Mouse (Mus musculus): ENCODE results near the gene Gramd2. TPM values are rescaled to one million over a fixed set of nuclear protein-coding genes. Genes with fewer than 3 reads are reported as not detected.

Gene Gramd2
- total RNA-seq (2021), result 0.26 and 0.52 TPM in 2 replicates
- long read RNA-seq, experiment 1, partial matches to known transcripts, result 0 of 1 reads
- long read RNA-seq, experiment 1, other reads (novel, unspliced or antisense), result 1 of 1 reads
- long read RNA-seq, experiment 2, result 0 reads

GRCm38 (mm10) chr9:59679678-59680533 is at the start of gene Gramd2:
Gramd2 (plus strand) TSS chr9:59680144.
- peak; percentile 92 for DNase-seq

GRCm38 (mm10) chr9:59638372-59638771 is 41.6 kb upstream of the Gramd2 start:
- DNase-seq, result no peak

- DNase-seq, result no peak
Measured at GRCm38 (mm10) chr9:59639936-59640335, 40.0 kb upstream of the Gramd2 start.

- no peak for DNase-seq
Measured at GRCm38 (mm10) chr9:59641320-59641719, 38.6 kb upstream of the Gramd2 start.

GRCm38 (mm10) chr9:59649911-59650310 is 30.0 kb upstream of the Gramd2 start:
- no peak for DNase-seq

GRCm38 (mm10) chr9:59653371-59653770 is 26.6 kb upstream of the Gramd2 start:
- peak; percentile 46 for DNase-seq

- DNase-seq, result no peak
Measured at GRCm38 (mm10) chr9:59654450-59654983, 25.4 kb upstream of the Gramd2 start.

- DNase-seq, result peak; percentile 97
Measured at GRCm38 (mm10) chr9:59655958-59656634, 23.8 kb upstream of the Gramd2 start, which contains the start of gene Pkm. Pkm (plus strand) TSS chr9:59656368.

- peak; percentile 87 for DNase-seq
Measured at GRCm38 (mm10) chr9:59656635-59657617, 23.0 kb upstream of the Gramd2 start.

- DNase-seq, result no peak
Measured at GRCm38 (mm10) chr9:59658146-59658545, 21.8 kb upstream of the Gramd2 start.

GRCm38 (mm10) chr9:59659036-59660026 is 20.6 kb upstream of the Gramd2 start:
- DNase-seq, result peak; percentile 89

- peak; percentile 68 for DNase-seq
Measured at GRCm38 (mm10) chr9:59660421-59660820, 19.5 kb upstream of the Gramd2 start.

- DNase-seq, result peak; percentile 14
Measured at GRCm38 (mm10) chr9:59661298-59661975, 18.5 kb upstream of the Gramd2 start.

- peak; percentile 24 for DNase-seq
Measured at GRCm38 (mm10) chr9:59663226-59663625, 16.7 kb upstream of the Gramd2 start.

GRCm38 (mm10) chr9:59663957-59664356 is 16.0 kb upstream of the Gramd2 start:
- DNase-seq, result peak; percentile 3

GRCm38 (mm10) chr9:59664664-59665256 is 15.2 kb upstream of the Gramd2 start:
- peak; percentile 20 for DNase-seq

- no peak for DNase-seq
Measured at GRCm38 (mm10) chr9:59666016-59666415, 13.9 kb upstream of the Gramd2 start.

- no peak for DNase-seq
Measured at GRCm38 (mm10) chr9:59666813-59667212, 13.1 kb upstream of the Gramd2 start.

GRCm38 (mm10) chr9:59667250-59667649 is 12.7 kb upstream of the Gramd2 start:
- DNase-seq, result peak; percentile 11

All from adrenal gland, postnatal 14 days (tissue).